ENCODE assay signal across 26 mouse cellular contexts in the genomic region with DNA sequence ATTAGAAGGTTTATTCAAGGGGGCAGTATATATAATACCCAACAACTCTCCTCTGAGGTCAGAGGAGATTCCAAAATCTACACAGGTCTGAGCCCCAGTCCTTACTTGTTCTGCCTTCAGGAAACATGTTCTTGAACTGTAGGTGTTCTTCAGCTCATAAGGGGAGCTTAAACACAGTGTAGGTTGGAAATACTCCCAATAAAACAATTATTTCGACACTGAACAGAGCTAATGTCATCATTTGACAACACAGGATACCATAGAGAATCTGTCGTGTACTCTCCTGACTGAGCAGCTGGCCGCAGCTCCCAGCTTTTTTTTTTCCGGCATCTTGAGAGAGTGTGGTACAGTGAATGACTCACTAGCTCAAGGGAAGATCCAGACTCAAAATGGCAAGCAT. TPM values are rescaled to one million over a fixed set of nuclear protein-coding genes. Genes with fewer than 3 reads are reported as not detected.
"Had no signal": no experiment of that assay in that cellular context is flagged by ENCODE, and none has a peak within 500 bp of the region (broad histone marks: within the 10 kb centered on the region; RNA-seq: fewer than 3 reads in every experiment).

No protein-coding gene starts in this region.

- H3K4me2 ChIP-seq: heart, embryonic 11.5 days; heart, embryonic 13.5 days; heart, embryonic 15.5 days; hindbrain, embryonic 13.5 days; hindbrain, embryonic 15.5 days; kidney, embryonic 15.5 days; limb, embryonic 13.5 days; limb, embryonic 15.5 days; liver, embryonic 12.5 days had no signal

- H3K27me3 ChIP-seq: heart, embryonic 13.5 days; heart, embryonic 15.5 days; hindbrain, embryonic 13.5 days; hindbrain, embryonic 15.5 days; kidney, embryonic 15.5 days; limb, embryonic 13.5 days; limb, embryonic 15.5 days; liver, embryonic 12.5 days had no signal

- H3K36me3 ChIP-seq: heart, embryonic 13.5 days; heart, embryonic 15.5 days; hindbrain, embryonic 13.5 days; hindbrain, embryonic 15.5 days; kidney, embryonic 15.5 days; limb, embryonic 13.5 days; limb, embryonic 15.5 days; liver, embryonic 12.5 days had no signal

- ATAC-seq: hindbrain, postnatal 0 days; intestine, embryonic 16.5 days; liver, embryonic 12.5 days had no signal

- H3K4me3 ChIP-seq: heart, adult 2 months; heart, embryonic 13.5 days; heart, embryonic 15.5 days; hindbrain, embryonic 13.5 days; hindbrain, embryonic 15.5 days; kidney, embryonic 15.5 days; limb, embryonic 13.5 days; limb, embryonic 15.5 days; liver, embryonic 12.5 days had no signal

- H3K27ac ChIP-seq: heart, adult 2 months; hindbrain, embryonic 13.5 days; hindbrain, embryonic 15.5 days; hindbrain, postnatal 0 days; kidney, embryonic 15.5 days; kidney, postnatal 0 days; limb, embryonic 13.5 days; limb, embryonic 15.5 days; liver, embryonic 12.5 days had no signal

- DNase-seq: heart, adult 11 months; heart, adult 2 months; heart, postnatal 14 days; heart, postnatal 36 days; kidney, adult 11 months; kidney, adult 2 months; kidney, adult 9 months; kidney, postnatal 14 days; kidney, postnatal 36 days; layer of hippocampus, adult 9-11 months; layer of hippocampus, postnatal 36 days; left cerebral cortex, postnatal 4 days had no signal

- H3K9ac ChIP-seq: heart, embryonic 13.5 days; heart, embryonic 15.5 days; hindbrain, embryonic 13.5 days; hindbrain, embryonic 15.5 days; kidney, embryonic 15.5 days; limb, embryonic 13.5 days; limb, embryonic 15.5 days; liver, embryonic 12.5 days had no signal

- H3K4me1 ChIP-seq: kidney, embryonic 15.5 days had no signal

- H3K9me3 ChIP-seq: heart, embryonic 13.5 days; heart, embryonic 15.5 days; hindbrain, embryonic 13.5 days; hindbrain, embryonic 15.5 days; kidney, embryonic 15.5 days; limb, embryonic 13.5 days; limb, embryonic 15.5 days; liver, embryonic 12.5 days had no signal

RNA-seq across cellular contexts. Expression of a gene that starts 40.7 kb away (rescaled TPM):
- total RNA-seq: hematopoietic stem cell, adult 5-6 weeks had no signal
- polyA plus RNA-seq: liver, adult 2 months had no signal
